Mouse (Mus musculus): Measurements from ENCODE around the gene Lemd1.

DNA sequence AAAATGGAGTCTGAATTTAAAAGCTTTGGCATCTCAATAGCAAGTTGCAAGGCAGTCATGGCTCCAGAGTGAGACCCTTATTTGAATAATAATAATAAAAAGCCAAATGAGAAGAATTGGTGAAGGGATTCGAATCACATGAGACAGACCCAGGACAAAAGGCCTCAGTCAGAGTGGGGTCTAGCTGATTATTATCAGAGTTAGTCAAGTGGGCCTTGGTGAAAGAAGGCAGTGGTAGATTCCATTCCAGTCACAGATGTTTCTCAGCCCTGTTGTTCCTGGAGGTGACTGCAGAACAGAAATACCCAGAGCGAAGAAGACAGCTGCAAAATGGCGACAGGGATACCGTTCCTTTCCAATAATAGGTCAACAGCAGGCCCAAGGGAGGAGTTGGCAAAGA, 72.4 kb downstream of the Lemd1 start:
- TF ChIP-seq POLR2A (IDR thresholded peaks at IDR 0.05; ENCODE audit: low read depth, low read length) (no peak), CTCF (IDR thresholded peaks at IDR 0.05; ENCODE audit: extremely low read depth, insufficient read depth, insufficient read length, insufficient replicate concordance) (no peak)

Data from spleen, adult 2 months (tissue).